Mouse (Mus musculus) G1E (cell line): ENCODE measurements around the gene D930020B18Rik.

Experiments used
- CTCF ChIP-seq: IDR thresholded peaks from 2 replicates; pipeline ENCODE4 v1.5.1; 2012; ENCODE audit warnings: low read depth, low read length, inconsistent platforms, mixed read lengths
- GATA1 ChIP-seq: IDR thresholded peaks from 2 replicates; pipeline ENCODE4 v1.6.1; 2012; ENCODE audit warnings: borderline replicate concordance, low read length, inconsistent platforms, mixed read lengths
- GATA2 ChIP-seq: IDR thresholded peaks from 2 replicates; pipeline ENCODE4 v1.6.1; 2012; ENCODE audit warnings: low read depth, low read length, inconsistent platforms, borderline replicate concordance
- POLR2AphosphoS5 ChIP-seq: IDR thresholded peaks from 2 replicates; pipeline ENCODE4 v1.6.1; 2012; ENCODE audit warnings: low read depth, low read length, inconsistent platforms; ENCODE audit not compliant: insufficient replicate concordance
- TAL1 ChIP-seq: conservative IDR thresholded peaks from 2 replicates; pipeline ENCODE4 v1.6.1; 2012; ENCODE audit warnings: low read depth, low read length, inconsistent platforms, mixed read lengths

- TF ChIP-seq GATA2 (no peak), CTCF (no peak), GATA1 (no peak), TAL1 (no peak), POLR2AphosphoS5 (no peak)
Observed at GRCm38 (mm10) chr10:121687511-121687910, 46.1 kb downstream of the D930020B18Rik start.
